Mouse (Mus musculus): Measurements from ENCODE around the gene Olfr1382. TPM values are rescaled to one million over a fixed set of nuclear protein-coding genes. Genes with fewer than 3 reads are reported as not detected.
A peak's percentile ranks its signal among the peaks of the same experiment; 100 is the strongest.
"Not testable (repeated sequence)": the region's sequence is repeated elsewhere in the genome, so short reads cannot be mapped to it uniquely, and the experiment has no call there.

Olfr1382 gene
- not detected in 2 replicates for polyA plus RNA-seq (2015; fragmentation: Nextera tagmentation; extraction: Ambion mirVana)

GRCm38 (mm10) chr11:49527947-49528346 is at the start of gene Olfr1382:
Gene Olfr1382, plus strand, starts transcription at chr11:49528247.
- no peaks in the 10 kb centered on the region for H3K4me1 ChIP-seq (ENCODE audit: insufficient read depth, low read length)
- H3K4me3 ChIP-seq (ENCODE audit: low read length): no peak within 1 kb of the TSS
- no peaks in the 10 kb centered on the region for H3K27me3 ChIP-seq (ENCODE audit: insufficient read depth, low read length)
- no peak within 1 kb of the TSS for H3K27ac ChIP-seq (ENCODE audit: low read length)
- H3K9me3 ChIP-seq (ENCODE audit: low read length): no peaks in the 10 kb centered on the region
- no peak for ATAC-seq (ENCODE audit: low FRiP score, low TSS enrichment)
- no peaks in the 10 kb centered on the region for H3K36me3 ChIP-seq (ENCODE audit: insufficient read depth, low read length)
- no peak within 1 kb of the TSS for H3K9ac ChIP-seq (replicated peaks; ENCODE audit: low read length)
- WGBS: 78% methylated on average over 3 of the region's 3 CpGs
- no peak within 1 kb of the TSS for H3K4me2 ChIP-seq (replicated peaks; ENCODE audit: low read depth, low read length)

GRCm38 (mm10) chr11:49485973-49486372 is 42.1 kb upstream of the Olfr1382 start:
- no peaks in the 10 kb centered on the region for H3K27me3 ChIP-seq (ENCODE audit: insufficient read depth, low read length)
- H3K36me3 ChIP-seq (ENCODE audit: insufficient read depth, low read length): no peaks in the 10 kb centered on the region
- H3K4me2 ChIP-seq (replicated peaks; ENCODE audit: low read depth, low read length): no peak overlapping the region
- H3K4me3 ChIP-seq (ENCODE audit: low read length): no peak overlapping the region
- 12% methylated on average over 4 of the region's 4 CpGs for WGBS
- no peak overlapping the region for H3K9ac ChIP-seq (replicated peaks; ENCODE audit: low read length)
- H3K27ac ChIP-seq (ENCODE audit: low read length): no peak overlapping the region
- ATAC-seq (ENCODE audit: low FRiP score, low TSS enrichment): peak; percentile 88
- H3K9me3 ChIP-seq (ENCODE audit: low read length): no peaks in the 10 kb centered on the region
- H3K4me1 ChIP-seq (ENCODE audit: insufficient read depth, low read length): no peaks in the 10 kb centered on the region

GRCm38 (mm10) chr11:49488770-49489169 is 39.3 kb upstream of the Olfr1382 start, which contains the start of gene Olfr1385:
Gene Olfr1385, plus strand, starts transcription at chr11:49489070.
- not testable (repeated sequence) for H3K4me1 ChIP-seq (ENCODE audit: insufficient read depth, low read length)

DNA sequence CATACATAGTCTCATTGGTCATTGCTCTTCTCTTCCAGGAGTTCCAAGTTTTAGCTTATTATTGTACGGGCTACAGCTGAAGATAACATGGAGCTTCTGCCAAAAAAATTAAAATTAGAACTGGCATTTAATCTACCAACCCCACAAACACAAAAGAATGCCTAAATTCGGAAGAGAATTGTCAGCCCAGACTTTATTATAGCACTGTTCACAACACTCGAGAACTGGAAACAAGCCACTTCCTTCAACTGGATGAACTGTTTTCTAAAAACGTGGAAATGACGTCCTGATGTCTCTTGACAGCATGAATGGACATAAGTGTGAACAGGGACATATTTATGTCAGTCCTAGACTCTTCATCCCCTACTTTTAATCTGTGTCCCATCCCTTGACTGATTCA is 10.0 kb upstream of the Olfr1382 start:
- Histone ChIP-seq H3K27me3 (ENCODE audit: insufficient read depth, low read length) (no peaks in the 10 kb centered on the region), H3K36me3 (ENCODE audit: insufficient read depth, low read length) (no peaks in the 10 kb centered on the region), H3K9ac (replicated peaks; ENCODE audit: low read length) (no peak overlapping the region), H3K27ac (ENCODE audit: low read length) (no peak overlapping the region), H3K4me3 (ENCODE audit: low read length) (no peak overlapping the region), H3K4me1 (ENCODE audit: insufficient read depth, low read length) (no peaks in the 10 kb centered on the region), H3K4me2 (replicated peaks; ENCODE audit: low read depth, low read length) (no peak overlapping the region), H3K9me3 (ENCODE audit: low read length) (no peaks in the 10 kb centered on the region)
- no peak for ATAC-seq (ENCODE audit: low FRiP score, low TSS enrichment)
- WGBS: 73% methylated on average over 5 of the region's 5 CpGs

More at GRCm38 (mm10) chr11:49488770-49489169, 39.3 kb upstream of the Olfr1382 start, which contains the start of gene Olfr1385:
- not testable (repeated sequence) for H3K4me3 ChIP-seq (ENCODE audit: low read length); H3K27ac ChIP-seq (ENCODE audit: low read length); ATAC-seq (ENCODE audit: low FRiP score, low TSS enrichment); H3K36me3 ChIP-seq (ENCODE audit: insufficient read depth, low read length); H3K9me3 ChIP-seq (ENCODE audit: low read length); H3K9ac ChIP-seq (replicated peaks; ENCODE audit: low read length); H3K4me2 ChIP-seq (replicated peaks; ENCODE audit: low read depth, low read length); H3K27me3 ChIP-seq (ENCODE audit: insufficient read depth, low read length)
- 77% methylated on average over 1 of the region's 1 CpGs for WGBS

DNA sequence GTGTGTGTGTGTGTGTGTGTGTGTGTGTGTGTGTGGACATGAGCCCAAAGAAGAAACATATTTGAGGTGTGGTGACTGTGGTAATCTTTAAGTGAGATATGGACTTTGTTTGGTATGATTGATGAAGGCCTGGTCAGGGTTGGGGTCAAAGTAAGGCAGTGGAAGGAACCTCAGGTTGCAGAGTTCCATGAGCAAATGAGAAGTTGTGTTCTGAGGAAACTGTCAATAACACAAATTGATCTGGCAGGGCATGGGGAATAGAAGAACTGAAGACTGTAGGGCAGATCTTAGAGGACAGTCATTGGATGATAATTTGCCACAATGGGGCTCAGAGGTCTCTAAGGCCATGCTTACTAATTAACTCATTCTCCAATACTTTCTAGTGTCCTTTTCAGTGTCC is 8.7 kb upstream of the Olfr1382 start, which contains the start of gene Olfr1383:
TSS of gene Olfr1383 (plus strand) at position 301 of the 400 bp plus-strand sequence.
- H3K27me3 ChIP-seq (ENCODE audit: insufficient read depth, low read length): no peaks in the 10 kb centered on the region
- no peak within 1 kb of the TSS for H3K4me3 ChIP-seq (ENCODE audit: low read length)
- no peaks in the 10 kb centered on the region for H3K36me3 ChIP-seq (ENCODE audit: insufficient read depth, low read length)
- ATAC-seq (ENCODE audit: low FRiP score, low TSS enrichment): no peak
- H3K4me2 ChIP-seq (replicated peaks; ENCODE audit: low read depth, low read length): no peak within 1 kb of the TSS
- H3K9ac ChIP-seq (replicated peaks; ENCODE audit: low read length): no peak within 1 kb of the TSS
- no peak within 1 kb of the TSS for H3K27ac ChIP-seq (ENCODE audit: low read length)
- no peaks in the 10 kb centered on the region for H3K4me1 ChIP-seq (ENCODE audit: insufficient read depth, low read length)
- H3K9me3 ChIP-seq (ENCODE audit: low read length): no peaks in the 10 kb centered on the region

DNA sequence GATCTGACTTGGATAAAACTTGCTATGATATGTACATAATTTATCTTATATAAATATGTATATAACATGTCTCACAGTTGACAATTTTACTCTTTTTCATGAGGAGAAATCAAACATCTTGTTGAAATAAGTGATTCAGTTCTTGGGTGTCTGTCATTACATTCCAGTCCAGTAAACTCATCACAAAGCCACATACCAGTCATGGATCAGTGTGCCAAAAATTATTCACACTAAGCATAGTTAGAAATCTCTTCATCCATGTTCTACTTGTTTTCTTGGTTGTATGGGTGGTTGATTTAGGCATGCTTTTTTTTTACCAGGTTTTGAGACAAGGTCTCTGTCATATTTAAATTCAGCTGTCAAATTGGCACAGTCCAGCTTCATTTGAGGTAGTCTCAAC is 4.7 kb downstream of the Olfr1382 start:
- H3K4me3 ChIP-seq (ENCODE audit: low read length): no peak overlapping the region
- H3K36me3 ChIP-seq (ENCODE audit: insufficient read depth, low read length): no peaks in the 10 kb centered on the region
- H3K4me2 ChIP-seq (replicated peaks; ENCODE audit: low read depth, low read length): no peak overlapping the region
- no peaks in the 10 kb centered on the region for H3K9me3 ChIP-seq (ENCODE audit: low read length)
- no peak overlapping the region for H3K27ac ChIP-seq (ENCODE audit: low read length)
- H3K4me1 ChIP-seq (ENCODE audit: insufficient read depth, low read length): no peaks in the 10 kb centered on the region
- H3K9ac ChIP-seq (replicated peaks; ENCODE audit: low read length): no peak overlapping the region
- no peaks in the 10 kb centered on the region for H3K27me3 ChIP-seq (ENCODE audit: insufficient read depth, low read length)
- no peak for ATAC-seq (ENCODE audit: low FRiP score, low TSS enrichment)

GRCm38 (mm10) chr11:49536631-49537030 is 8.6 kb downstream of the Olfr1382 start:
- not testable (repeated sequence) for H3K9ac ChIP-seq (replicated peaks; ENCODE audit: low read length); H3K9me3 ChIP-seq (ENCODE audit: low read length); H3K4me2 ChIP-seq (replicated peaks; ENCODE audit: low read depth, low read length); H3K27ac ChIP-seq (ENCODE audit: low read length); H3K4me1 ChIP-seq (ENCODE audit: insufficient read depth, low read length); H3K4me3 ChIP-seq (ENCODE audit: low read length); H3K36me3 ChIP-seq (ENCODE audit: insufficient read depth, low read length); H3K27me3 ChIP-seq (ENCODE audit: insufficient read depth, low read length)
- WGBS: 91% methylated on average over 2 of the region's 2 CpGs
- 0 out of 2 replicates have a peak, but pooled peaks have one; percentile 51 for ATAC-seq (ENCODE audit: low FRiP score, low TSS enrichment)

DNA sequence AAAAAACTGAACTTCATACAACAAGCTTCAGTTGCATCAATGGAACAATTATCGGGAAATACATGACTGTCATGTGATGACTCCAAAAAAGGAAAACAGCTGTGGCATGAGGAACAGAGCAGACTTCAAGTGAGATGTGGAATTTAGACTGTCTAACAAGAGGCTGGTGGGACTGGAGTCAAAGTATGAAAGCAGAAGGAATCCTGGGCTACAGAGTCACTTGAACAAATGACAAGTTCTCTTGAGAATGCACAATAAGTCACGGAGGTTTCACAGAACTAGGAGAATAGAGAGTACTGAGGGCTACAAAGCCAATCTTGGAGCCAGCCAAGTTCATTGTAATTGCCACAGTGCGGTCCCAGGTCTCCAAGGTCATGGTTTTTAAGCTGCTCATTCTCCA is 15.1 kb downstream of the Olfr1382 start, which contains the start of gene Olfr1381:
TSS of gene Olfr1381 (plus strand) at position 301 of the 400 bp plus-strand sequence.
- H3K4me1 ChIP-seq (ENCODE audit: insufficient read depth, low read length); H3K4me2 ChIP-seq (replicated peaks; ENCODE audit: low read depth, low read length); ATAC-seq (ENCODE audit: low FRiP score, low TSS enrichment); H3K9me3 ChIP-seq (ENCODE audit: low read length); H3K27ac ChIP-seq (ENCODE audit: low read length); H3K27me3 ChIP-seq (ENCODE audit: insufficient read depth, low read length); H3K9ac ChIP-seq (replicated peaks; ENCODE audit: low read length); H3K36me3 ChIP-seq (ENCODE audit: insufficient read depth, low read length); H3K4me3 ChIP-seq (ENCODE audit: low read length): not testable (repeated sequence)
- 40% methylated on average over 3 of the region's 3 CpGs for WGBS

DNA sequence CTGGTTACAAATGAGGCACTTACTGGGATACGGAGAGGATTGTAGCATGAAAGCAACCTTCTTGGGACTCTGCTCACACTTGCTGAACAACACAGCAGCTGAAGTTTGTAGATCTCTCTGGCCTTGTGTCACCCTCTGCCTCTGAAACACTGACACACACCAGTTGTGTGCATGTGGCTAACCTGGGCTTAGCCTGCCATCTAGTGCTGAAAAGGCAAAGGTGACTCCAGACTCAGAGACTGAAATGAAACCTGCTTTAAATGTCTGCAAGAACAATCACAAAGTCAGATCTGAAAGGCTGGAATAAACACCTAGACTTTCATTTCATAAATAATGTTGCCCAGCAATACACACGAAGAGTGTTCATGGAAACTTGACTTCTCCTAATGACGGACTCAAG is 26.0 kb downstream of the Olfr1382 start:
- H3K27ac ChIP-seq (ENCODE audit: low read length); ATAC-seq (ENCODE audit: low FRiP score, low TSS enrichment); H3K27me3 ChIP-seq (ENCODE audit: insufficient read depth, low read length); H3K4me1 ChIP-seq (ENCODE audit: insufficient read depth, low read length); H3K9me3 ChIP-seq (ENCODE audit: low read length); H3K9ac ChIP-seq (replicated peaks; ENCODE audit: low read length); H3K4me3 ChIP-seq (ENCODE audit: low read length); H3K4me2 ChIP-seq (replicated peaks; ENCODE audit: low read depth, low read length); H3K36me3 ChIP-seq (ENCODE audit: insufficient read depth, low read length): not testable (repeated sequence)
- 67% methylated on average over 3 of the region's 3 CpGs for WGBS

DNA sequence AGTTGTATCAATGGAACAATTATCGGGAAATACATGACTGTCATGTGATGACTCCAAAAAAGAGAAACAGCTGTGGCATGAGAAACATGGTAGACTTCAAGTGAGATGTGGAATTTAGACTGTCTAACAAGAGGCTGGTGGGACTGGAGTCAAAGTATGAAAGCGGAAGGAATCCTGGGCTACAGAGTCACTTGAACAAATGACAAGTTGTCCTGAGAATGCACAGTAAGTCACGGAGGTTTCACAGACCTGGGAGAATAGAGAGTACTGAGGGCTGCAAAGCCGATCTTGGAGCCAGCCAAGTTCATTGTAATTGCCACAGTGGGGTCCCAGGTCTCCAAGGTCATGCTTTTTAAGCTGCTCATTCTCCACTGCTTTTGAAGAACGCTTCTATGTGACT is 28.5 kb downstream of the Olfr1382 start, which contains the start of gene Olfr1380:
TSS of gene Olfr1380 (plus strand) at position 301 of the 400 bp plus-strand sequence.
- not testable (repeated sequence) for H3K4me3 ChIP-seq (ENCODE audit: low read length)

More for the DNA sequence above, 28.5 kb downstream of the Olfr1382 start, which contains the start of gene Olfr1380:
- not testable (repeated sequence) for ATAC-seq (ENCODE audit: low FRiP score, low TSS enrichment); H3K4me2 ChIP-seq (replicated peaks; ENCODE audit: low read depth, low read length); H3K36me3 ChIP-seq (ENCODE audit: insufficient read depth, low read length); H3K9me3 ChIP-seq (ENCODE audit: low read length); H3K4me1 ChIP-seq (ENCODE audit: insufficient read depth, low read length); H3K27me3 ChIP-seq (ENCODE audit: insufficient read depth, low read length); H3K9ac ChIP-seq (replicated peaks; ENCODE audit: low read length); H3K27ac ChIP-seq (ENCODE audit: low read length)
- WGBS: 76% methylated on average over 5 of the region's 5 CpGs
